Mouse (Mus musculus): ENCODE measurements around the gene Dcaf17. TPM values are rescaled to one million over a fixed set of nuclear protein-coding genes. Genes with fewer than 3 reads are reported as not detected.
A peak's percentile ranks its signal among the peaks of the same experiment; 100 is the strongest.

Dcaf17 gene
- polyA plus RNA-seq (2014; fragmentation: Nextera tagmentation; extraction: Ambion mirVana): 27.5 and 31.7 TPM in 2 replicates

GRCm38 (mm10) chr2:71055300-71056114 lies at the start of gene Dcaf17, which contains the start of gene Mettl8:
Dcaf17 (plus strand) TSS chr2:71055328.
Mettl8 (minus strand) TSS chr2:71055583.
- Histone ChIP-seq H3K27ac (ENCODE audit: low read depth, low read length) (peak within 1 kb of the TSS; percentile 94), H3K9ac (replicated peaks; ENCODE audit: low read depth, low read length) (peak within 1 kb of the TSS; percentile 72), H3K4me1 (ENCODE audit: control insufficient read depth, insufficient read depth, low read length) (peaks cover 13% of the 10 kb centered on the region), H3K9me3 (ENCODE audit: control insufficient read depth, low read length) (no peaks in the 10 kb centered on the region), H3K4me2 (ENCODE audit: low read depth, low read length) (peak within 1 kb of the TSS; percentile 77), H3K4me3 (ENCODE audit: low read depth, low read length) (peak within 1 kb of the TSS; percentile 82), H3K27me3 (ENCODE audit: control insufficient read depth, insufficient read depth, low read length) (no peaks in the 10 kb centered on the region), H3K36me3 (ENCODE audit: control insufficient read depth, insufficient read depth, low read length) (no peaks in the 10 kb centered on the region; the same call in 1 of the 2 replicates)
- ATAC-seq (ENCODE audit: low read depth): peak; percentile 99
- under 1% methylated on average over 56 of the region's 57 CpGs for WGBS

- Histone ChIP-seq H3K4me3 (ENCODE audit: low read depth, low read length) (no peak overlapping the region), H3K27ac (ENCODE audit: low read depth, low read length) (no peak overlapping the region), H3K9me3 (ENCODE audit: control insufficient read depth, low read length) (no peaks in the 10 kb centered on the region), H3K9ac (replicated peaks; ENCODE audit: low read depth, low read length) (no peak overlapping the region), H3K4me1 (ENCODE audit: control insufficient read depth, insufficient read depth, low read length) (no peaks in the 10 kb centered on the region), H3K27me3 (ENCODE audit: control insufficient read depth, insufficient read depth, low read length) (no peaks in the 10 kb centered on the region), H3K36me3 (ENCODE audit: control insufficient read depth, insufficient read depth, low read length) (no peaks in the 10 kb centered on the region), H3K4me2 (ENCODE audit: low read depth, low read length) (no peak overlapping the region)
- WGBS: 96% methylated on average over 1 of the region's 1 CpGs
- no peak for ATAC-seq (ENCODE audit: low read depth)
These were observed 43.3 kb upstream of the Dcaf17 start for GRCm38 (mm10) chr2:71011816-71012215.

- WGBS: 91% methylated on average over 7 of the region's 7 CpGs
- ATAC-seq (ENCODE audit: low read depth): no peak
- H3K9ac ChIP-seq (replicated peaks; ENCODE audit: low read depth, low read length): no peak overlapping the region
- no peak overlapping the region for H3K4me2 ChIP-seq (ENCODE audit: low read depth, low read length)
- no peaks in the 10 kb centered on the region for H3K36me3 ChIP-seq (ENCODE audit: control insufficient read depth, insufficient read depth, low read length)
- H3K9me3 ChIP-seq (ENCODE audit: control insufficient read depth, low read length): no peaks in the 10 kb centered on the region
- H3K4me1 ChIP-seq (ENCODE audit: control insufficient read depth, insufficient read depth, low read length): no peaks in the 10 kb centered on the region
- H3K4me3 ChIP-seq (ENCODE audit: low read depth, low read length): no peak overlapping the region
- no peaks in the 10 kb centered on the region for H3K27me3 ChIP-seq (ENCODE audit: control insufficient read depth, insufficient read depth, low read length)
- no peak overlapping the region for H3K27ac ChIP-seq (ENCODE audit: low read depth, low read length)
These were observed 41.6 kb upstream of the Dcaf17 start for GRCm38 (mm10) chr2:71013521-71013920.

- Histone ChIP-seq H3K9me3 (ENCODE audit: control insufficient read depth, low read length) (no peaks in the 10 kb centered on the region), H3K4me2 (ENCODE audit: low read depth, low read length) (no peak overlapping the region), H3K36me3 (ENCODE audit: control insufficient read depth, insufficient read depth, low read length) (no peaks in the 10 kb centered on the region), H3K9ac (replicated peaks; ENCODE audit: low read depth, low read length) (no peak overlapping the region), H3K27ac (ENCODE audit: low read depth, low read length) (no peak overlapping the region), H3K4me3 (ENCODE audit: low read depth, low read length) (no peak overlapping the region), H3K27me3 (ENCODE audit: control insufficient read depth, insufficient read depth, low read length) (no peaks in the 10 kb centered on the region), H3K4me1 (ENCODE audit: control insufficient read depth, insufficient read depth, low read length) (no peaks in the 10 kb centered on the region)
- 40% methylated on average over 9 of the region's 9 CpGs for WGBS
- ATAC-seq (ENCODE audit: low read depth): peak; percentile 46; the same call in 1 of the 2 replicates
These were observed 35.9 kb upstream of the Dcaf17 start for GRCm38 (mm10) chr2:71019277-71019676.

- WGBS: 64% methylated on average over 8 of the region's 8 CpGs
- Histone ChIP-seq H3K9me3 (ENCODE audit: control insufficient read depth, low read length) (no peaks in the 10 kb centered on the region), H3K9ac (replicated peaks; ENCODE audit: low read depth, low read length) (no peak overlapping the region), H3K27me3 (ENCODE audit: control insufficient read depth, insufficient read depth, low read length) (no peaks in the 10 kb centered on the region), H3K4me1 (ENCODE audit: control insufficient read depth, insufficient read depth, low read length) (no peaks in the 10 kb centered on the region), H3K4me3 (ENCODE audit: low read depth, low read length) (no peak overlapping the region), H3K36me3 (ENCODE audit: control insufficient read depth, insufficient read depth, low read length) (no peaks in the 10 kb centered on the region), H3K27ac (ENCODE audit: low read depth, low read length) (no peak overlapping the region), H3K4me2 (ENCODE audit: low read depth, low read length) (no peak overlapping the region)
- no peak for ATAC-seq (ENCODE audit: low read depth)
These were observed 35.3 kb upstream of the Dcaf17 start for GRCm38 (mm10) chr2:71019704-71020375.

GRCm38 (mm10) chr2:71020674-71021073 lies 34.5 kb upstream of the Dcaf17 start:
- WGBS: 86% methylated on average over 8 of the region's 8 CpGs
- no peak for ATAC-seq (ENCODE audit: low read depth)
- Histone ChIP-seq H3K4me2 (ENCODE audit: low read depth, low read length) (no peak overlapping the region), H3K27ac (ENCODE audit: low read depth, low read length) (no peak overlapping the region), H3K9me3 (ENCODE audit: control insufficient read depth, low read length) (no peaks in the 10 kb centered on the region), H3K4me1 (ENCODE audit: control insufficient read depth, insufficient read depth, low read length) (no peaks in the 10 kb centered on the region), H3K4me3 (ENCODE audit: low read depth, low read length) (no peak overlapping the region), H3K36me3 (ENCODE audit: control insufficient read depth, insufficient read depth, low read length) (no peaks in the 10 kb centered on the region), H3K9ac (replicated peaks; ENCODE audit: low read depth, low read length) (no peak overlapping the region), H3K27me3 (ENCODE audit: control insufficient read depth, insufficient read depth, low read length) (no peaks in the 10 kb centered on the region)

GRCm38 (mm10) chr2:71022991-71023390 lies 32.1 kb upstream of the Dcaf17 start:
- Histone ChIP-seq H3K36me3 (ENCODE audit: control insufficient read depth, insufficient read depth, low read length) (no peaks in the 10 kb centered on the region), H3K9ac (replicated peaks; ENCODE audit: low read depth, low read length) (no peak overlapping the region), H3K4me2 (ENCODE audit: low read depth, low read length) (no peak overlapping the region), H3K27ac (ENCODE audit: low read depth, low read length) (no peak overlapping the region), H3K27me3 (ENCODE audit: control insufficient read depth, insufficient read depth, low read length) (no peaks in the 10 kb centered on the region), H3K4me1 (ENCODE audit: control insufficient read depth, insufficient read depth, low read length) (no peaks in the 10 kb centered on the region), H3K9me3 (ENCODE audit: control insufficient read depth, low read length) (no peaks in the 10 kb centered on the region), H3K4me3 (ENCODE audit: low read depth, low read length) (no peak overlapping the region)
- ATAC-seq (ENCODE audit: low read depth): no peak
- 93% methylated on average over 6 of the region's 6 CpGs for WGBS

- no peak overlapping the region for H3K4me3 ChIP-seq (ENCODE audit: low read depth, low read length)
- H3K36me3 ChIP-seq (ENCODE audit: control insufficient read depth, insufficient read depth, low read length): no peaks in the 10 kb centered on the region
- H3K4me1 ChIP-seq (ENCODE audit: control insufficient read depth, insufficient read depth, low read length): no peaks in the 10 kb centered on the region
- no peak for ATAC-seq (ENCODE audit: low read depth)
- no peak overlapping the region for H3K9ac ChIP-seq (replicated peaks; ENCODE audit: low read depth, low read length)
- no peaks in the 10 kb centered on the region for H3K27me3 ChIP-seq (ENCODE audit: control insufficient read depth, insufficient read depth, low read length)
- no peak overlapping the region for H3K27ac ChIP-seq (ENCODE audit: low read depth, low read length)
- no peaks in the 10 kb centered on the region for H3K9me3 ChIP-seq (ENCODE audit: control insufficient read depth, low read length)
- WGBS: 92% methylated on average over 6 of the region's 6 CpGs
- H3K4me2 ChIP-seq (ENCODE audit: low read depth, low read length): no peak overlapping the region
These were observed 31.1 kb upstream of the Dcaf17 start for GRCm38 (mm10) chr2:71023986-71024385.
